Mouse (Mus musculus): ENCODE measurements around the gene Cdk13. TPM values are rescaled to one million over a fixed set of nuclear protein-coding genes. Genes with fewer than 3 reads are reported as not detected.

Gene Cdk13
- polyA plus RNA-seq, 1 experiment from 2014 or later, result 11.8 TPM

DNA sequence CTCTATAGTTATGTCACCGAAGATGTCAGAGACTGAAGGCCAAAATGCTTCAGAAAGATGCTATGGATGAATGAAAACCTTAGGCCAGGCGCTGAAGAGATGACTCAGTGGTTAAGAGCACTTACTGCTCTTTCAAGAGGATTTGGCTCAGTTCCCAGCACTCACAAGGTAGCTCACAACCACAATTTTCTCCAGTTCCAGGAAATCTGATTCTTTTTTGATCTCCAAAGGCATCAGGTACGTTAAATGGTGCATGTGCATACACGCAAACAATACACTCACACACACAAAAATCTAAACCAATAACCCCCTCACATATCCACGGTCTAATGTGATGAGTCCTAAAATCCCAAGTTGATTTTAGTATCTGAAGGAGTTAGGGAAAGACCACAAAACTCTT, 111.1 kb downstream of the Cdk13 start:
- 68% methylated on average over 5 of the region's 5 CpGs for WGBS
- no peaks in the 10 kb centered on the region for H3K9me3 ChIP-seq (replicated peaks; ENCODE audit: control insufficient read depth, low read length, poor library complexity, severe bottlenecking)
- H3K27me3 ChIP-seq (ENCODE audit: control insufficient read depth, insufficient read depth, low read depth, low read length), result no peaks in the 10 kb centered on the region
- no peak overlapping the region for H3K27ac ChIP-seq (ENCODE audit: low read length)
- no peaks in the 10 kb centered on the region for H3K36me3 ChIP-seq (ENCODE audit: control insufficient read depth, insufficient read depth, low read length)
- ATAC-seq, result no peak
- no peak overlapping the region; the same call in 1 of the 2 replicates for H3K4me2 ChIP-seq (ENCODE audit: low read length)
- H3K4me3 ChIP-seq (ENCODE audit: low read depth, low read length), result no peak overlapping the region
- H3K9ac ChIP-seq (ENCODE audit: low read depth, low read length), result no peak overlapping the region
- H3K4me1 ChIP-seq (ENCODE audit: control insufficient read depth, insufficient read depth, low read length), result peaks cover 11% of the 10 kb centered on the region

DNA sequence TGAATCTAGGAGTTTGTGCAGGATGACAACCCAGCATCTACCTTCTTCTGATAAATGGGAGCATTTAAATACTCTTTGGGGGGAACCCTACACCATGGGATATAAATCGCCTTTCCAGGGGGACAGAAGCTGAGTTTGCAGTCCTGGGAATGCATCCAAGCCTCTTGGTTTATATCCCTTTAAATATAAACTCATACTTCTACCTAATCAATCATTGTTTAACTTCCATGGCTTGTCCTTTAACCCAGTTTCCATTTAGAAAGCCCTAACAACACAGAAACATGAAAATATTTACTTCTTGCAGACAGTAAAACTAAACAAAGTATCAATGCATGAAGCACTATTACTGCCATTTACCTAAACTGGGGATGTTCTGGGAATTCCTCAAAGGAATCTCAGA, 113.5 kb downstream of the Cdk13 start:
- WGBS, result 69% methylated on average over 1 of the region's 1 CpGs
- Histone ChIP-seq H3K4me2 (ENCODE audit: low read length) (no peak overlapping the region), H3K27me3 (ENCODE audit: control insufficient read depth, insufficient read depth, low read depth, low read length) (no peaks in the 10 kb centered on the region), H3K9ac (ENCODE audit: low read depth, low read length) (no peak overlapping the region), H3K4me3 (ENCODE audit: low read depth, low read length) (no peak overlapping the region), H3K4me1 (ENCODE audit: control insufficient read depth, insufficient read depth, low read length) (peaks cover 5% of the 10 kb centered on the region), H3K27ac (ENCODE audit: low read length) (no peak overlapping the region), H3K9me3 (replicated peaks; ENCODE audit: control insufficient read depth, low read length, poor library complexity, severe bottlenecking) (no peaks in the 10 kb centered on the region), H3K36me3 (ENCODE audit: control insufficient read depth, insufficient read depth, low read length) (no peaks in the 10 kb centered on the region)
- ATAC-seq, result no peak

DNA sequence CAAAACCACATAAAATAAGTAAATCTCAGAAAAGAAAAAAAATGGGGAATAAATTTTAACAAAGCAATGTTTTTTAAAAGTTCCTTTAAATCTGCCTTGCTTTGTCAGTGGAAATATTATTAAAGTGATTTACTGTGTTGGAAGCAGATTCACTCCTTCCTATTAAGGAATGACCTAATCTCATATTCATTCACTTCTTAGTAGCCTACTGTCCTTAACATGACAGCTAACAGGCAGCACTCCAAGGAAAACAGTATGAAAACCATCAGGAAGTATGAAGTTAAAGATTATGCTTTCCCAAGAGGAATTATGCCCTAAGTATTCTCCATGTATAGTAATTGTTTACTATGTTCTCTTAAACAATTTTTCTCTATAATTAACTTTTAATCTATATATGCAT, 114.2 kb downstream of the Cdk13 start:
- no peaks in the 10 kb centered on the region for H3K27me3 ChIP-seq (ENCODE audit: control insufficient read depth, insufficient read depth, low read depth, low read length)
- H3K36me3 ChIP-seq (ENCODE audit: control insufficient read depth, insufficient read depth, low read length), result no peaks in the 10 kb centered on the region
- H3K9me3 ChIP-seq (replicated peaks; ENCODE audit: control insufficient read depth, low read length, poor library complexity, severe bottlenecking), result no peaks in the 10 kb centered on the region
- no peaks in the 10 kb centered on the region for H3K4me1 ChIP-seq (ENCODE audit: control insufficient read depth, insufficient read depth, low read length)
- no peak overlapping the region for H3K4me3 ChIP-seq (ENCODE audit: low read depth, low read length)
- no peak overlapping the region for H3K9ac ChIP-seq (ENCODE audit: low read depth, low read length)
- no peak overlapping the region for H3K4me2 ChIP-seq (ENCODE audit: low read length)
- ATAC-seq, result no peak
- no peak overlapping the region for H3K27ac ChIP-seq (ENCODE audit: low read length)

DNA sequence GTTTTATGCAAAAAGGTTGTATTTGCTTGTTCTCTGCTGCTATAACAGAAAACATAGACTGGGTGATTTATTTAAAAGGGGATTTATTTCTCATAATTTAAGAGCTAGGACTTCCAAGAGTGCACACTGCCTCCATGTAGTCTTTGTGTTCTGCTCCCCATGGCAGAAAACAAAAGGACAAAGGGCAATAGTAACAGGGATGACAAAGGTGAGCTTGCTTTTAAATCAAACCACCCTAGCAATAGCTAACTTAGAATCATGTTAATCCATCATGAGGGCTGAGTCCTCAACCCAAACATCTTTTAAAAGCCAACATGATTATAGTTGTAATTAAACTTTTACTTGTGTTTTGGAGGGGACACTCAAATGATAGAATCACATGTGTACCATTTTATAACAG, 115.4 kb downstream of the Cdk13 start:
- Histone ChIP-seq H3K27me3 (ENCODE audit: control insufficient read depth, insufficient read depth, low read depth, low read length) (no peaks in the 10 kb centered on the region), H3K36me3 (ENCODE audit: control insufficient read depth, insufficient read depth, low read length) (no peaks in the 10 kb centered on the region), H3K27ac (ENCODE audit: low read length) (no peak overlapping the region), H3K9ac (ENCODE audit: low read depth, low read length) (no peak overlapping the region), H3K4me3 (ENCODE audit: low read depth, low read length) (no peak overlapping the region), H3K9me3 (replicated peaks; ENCODE audit: control insufficient read depth, low read length, poor library complexity, severe bottlenecking) (no peaks in the 10 kb centered on the region), H3K4me2 (ENCODE audit: low read length) (no peak overlapping the region), H3K4me1 (ENCODE audit: control insufficient read depth, insufficient read depth, low read length) (no peaks in the 10 kb centered on the region)
- ATAC-seq, result no peak

DNA sequence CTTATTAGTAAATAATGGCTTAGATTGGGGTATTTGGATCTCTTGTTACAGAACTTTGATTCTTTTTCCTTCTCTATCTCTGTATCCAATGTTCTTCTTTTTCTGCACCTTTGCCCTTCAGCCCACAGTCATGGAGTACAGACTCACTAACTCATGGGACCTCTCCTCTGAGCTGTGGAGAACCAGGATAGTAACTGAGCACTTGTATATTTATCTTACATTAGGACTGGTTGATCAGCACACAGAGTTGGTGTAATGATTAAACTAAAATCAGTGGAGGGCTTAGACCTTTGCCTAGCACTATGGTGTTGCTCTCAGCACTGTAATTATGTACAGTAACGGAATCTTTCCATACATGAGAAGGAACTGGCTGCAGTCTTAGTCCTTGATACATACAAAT, 133.8 kb downstream of the Cdk13 start:
- WGBS, result 85% methylated on average over 1 of the region's 1 CpGs

DNA sequence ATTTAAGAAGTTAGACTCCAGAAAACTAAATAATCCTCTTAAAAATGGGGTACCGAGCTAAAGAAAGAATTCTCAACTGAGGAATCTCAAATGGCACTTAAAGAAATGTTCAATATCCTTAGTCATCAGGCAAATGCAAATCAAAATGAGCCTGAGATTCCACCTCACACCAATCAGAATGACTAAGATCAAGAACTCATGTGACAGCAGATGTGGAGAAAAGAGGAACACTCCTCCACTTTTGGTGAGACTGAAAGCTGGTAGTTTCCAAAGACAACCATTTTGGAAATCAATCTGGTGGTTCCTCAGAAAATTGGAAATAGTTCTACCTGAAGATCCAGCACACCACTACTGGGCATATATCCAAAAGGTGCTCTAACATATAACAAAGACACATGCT, 137.5 kb downstream of the Cdk13 start:
- H3K36me3 ChIP-seq (ENCODE audit: control insufficient read depth, insufficient read depth, low read length), result no peaks in the 10 kb centered on the region
- no peaks in the 10 kb centered on the region for H3K9me3 ChIP-seq (replicated peaks; ENCODE audit: control insufficient read depth, low read length, poor library complexity, severe bottlenecking)
- H3K27ac ChIP-seq (ENCODE audit: low read length), result no peak overlapping the region
- no peak overlapping the region for H3K4me3 ChIP-seq (ENCODE audit: low read depth, low read length)
- ATAC-seq, result no peak
- no peaks in the 10 kb centered on the region for H3K27me3 ChIP-seq (ENCODE audit: control insufficient read depth, insufficient read depth, low read depth, low read length)
- 92% methylated on average over 1 of the region's 1 CpGs for WGBS
- no peak overlapping the region for H3K9ac ChIP-seq (ENCODE audit: low read depth, low read length)
- no peak overlapping the region for H3K4me2 ChIP-seq (ENCODE audit: low read length)
- H3K4me1 ChIP-seq (ENCODE audit: control insufficient read depth, insufficient read depth, low read length), result no peaks in the 10 kb centered on the region

More for the DNA sequence above, 133.8 kb downstream of the Cdk13 start:
- no peaks in the 10 kb centered on the region for H3K36me3 ChIP-seq (ENCODE audit: control insufficient read depth, insufficient read depth, low read length)
- H3K27ac ChIP-seq (ENCODE audit: low read length), result no peak overlapping the region
- H3K4me1 ChIP-seq (ENCODE audit: control insufficient read depth, insufficient read depth, low read length), result no peaks in the 10 kb centered on the region
- H3K4me3 ChIP-seq (ENCODE audit: low read depth, low read length), result no peak overlapping the region
- no peak overlapping the region for H3K4me2 ChIP-seq (ENCODE audit: low read length)
- H3K27me3 ChIP-seq (ENCODE audit: control insufficient read depth, insufficient read depth, low read depth, low read length), result no peaks in the 10 kb centered on the region
- no peaks in the 10 kb centered on the region for H3K9me3 ChIP-seq (replicated peaks; ENCODE audit: control insufficient read depth, low read length, poor library complexity, severe bottlenecking)
- no peak for ATAC-seq
- H3K9ac ChIP-seq (ENCODE audit: low read depth, low read length), result no peak overlapping the region

MicroRNAs encoded within 50 kb of the gene (microRNA counts, 519-probe panel; counts per million panel counts)
- microRNA mmu-miR-466i, result 992 counts per million, percentile 22 among the panel's probes with 10 or more counts

Small RNA genes within 50 kb of the gene (microRNA-seq; reads per million reads assigned to microRNA genes)
- gene Mir466i, result not detected

Other genes starting within 250 kb of the Cdk13 start
- gene Mplkip, start 109.9 kb downstream of the Cdk13 start, polyA plus RNA-seq (2015; fragmentation: Nextera tagmentation; extraction: Ambion mirVana), result 33.4 and 38.1 TPM in 2 replicates
- gene Sugct, start 109.5 kb downstream of the Cdk13 start, polyA plus RNA-seq (2015; fragmentation: Nextera tagmentation; extraction: Ambion mirVana), result 2.5 and 3.7 TPM in 2 replicates
- gene Rala, start 139.1 kb upstream of the Cdk13 start, polyA plus RNA-seq (2015; fragmentation: Nextera tagmentation; extraction: Ambion mirVana), result 212 and 217 TPM in 2 replicates
- 78.8 and 82.6 TPM in 2 replicates for gene Yae1d1, start 188.3 kb upstream of the Cdk13 start, polyA plus RNA-seq (2015; fragmentation: Nextera tagmentation; extraction: Ambion mirVana)